Comparison of ENCODE assay signal across 9 mouse cellular contexts in the genomic region with DNA sequence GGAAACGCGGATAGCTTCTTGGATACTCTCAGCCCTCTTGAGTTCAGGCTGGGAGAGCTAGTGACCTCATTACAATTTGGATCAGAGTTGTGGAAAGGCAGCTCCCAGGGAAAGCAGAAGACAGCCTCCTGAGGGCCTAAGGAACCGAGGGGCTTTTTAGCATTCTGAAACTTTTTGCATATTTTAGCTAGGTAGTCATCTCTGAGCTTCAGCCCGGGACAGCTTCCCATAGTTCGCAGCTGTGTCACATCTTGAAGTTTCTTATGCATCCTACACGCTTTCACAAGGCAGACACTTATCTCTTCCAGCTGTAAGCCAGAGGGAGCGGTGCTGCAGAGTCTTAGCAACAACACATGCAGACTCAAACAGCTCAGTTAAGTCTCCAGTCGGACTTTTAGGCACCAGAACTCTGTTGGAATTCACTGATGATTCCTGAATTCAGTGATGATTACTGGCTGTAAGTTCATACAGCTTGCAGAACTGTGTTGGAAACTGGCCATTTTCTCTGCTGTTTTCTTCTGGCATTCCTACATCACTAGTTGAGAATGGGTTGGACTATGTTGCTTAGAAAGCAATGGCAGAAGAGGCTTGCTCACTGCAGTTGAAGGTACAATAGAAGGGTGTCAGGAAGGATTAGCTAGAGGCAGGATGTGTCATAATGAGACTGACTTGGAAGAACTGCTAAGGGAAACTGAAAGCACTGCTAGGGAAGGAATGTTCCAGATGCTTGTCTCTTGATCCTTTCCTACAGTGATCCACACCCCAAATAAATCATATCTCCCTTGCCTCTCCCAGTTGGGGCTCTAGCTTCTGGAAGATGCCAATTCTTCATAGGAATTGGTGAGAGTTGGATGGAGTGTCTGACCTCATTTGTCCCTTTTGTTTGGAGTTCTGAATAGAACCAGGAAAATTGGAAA.
DNase-seq lines count a peak whose midpoint lies in the region; ATAC-seq and TF ChIP-seq lines count a peak whose summit lies in the region.
"Had no signal": no experiment of that assay in that cellular context is flagged by ENCODE, and none has a peak within 500 bp of the region (broad histone marks: within the 10 kb centered on the region; RNA-seq: fewer than 3 reads in every experiment).

No protein-coding gene starts in this region.

- no peak overlapping the region for H3K4me3 ChIP-seq in ES-Bruce4 (ENCODE audit: low read depth, low read length)
- no peak overlapping the region for H3K4me3 ChIP-seq in lung, embryonic 14.5 days (ENCODE audit: low read depth, low read length)

- peak; percentile 89 for ATAC-seq in frontal cortex, adult (ENCODE audit: low TSS enrichment)
- ATAC-seq in lung, embryonic 14.5 days (ENCODE audit: insufficient read depth): peak; percentile 81

- H3K36me3 ChIP-seq in ES-Bruce4 (ENCODE audit: control insufficient read depth, insufficient read depth, low read length, poor library complexity, severe bottlenecking): no peaks in the 10 kb centered on the region
- H3K36me3 ChIP-seq in lung, embryonic 14.5 days (ENCODE audit: insufficient read depth): no peaks in the 10 kb centered on the region

- no peak for TF ChIP-seq EP300 in ES-Bruce4 (IDR thresholded peaks at IDR 0.05; ENCODE audit: insufficient read depth, low read depth, low read length)

- H3K9me3 ChIP-seq in ES-Bruce4 (replicated peaks; ENCODE audit: control insufficient read depth, insufficient read depth, low read length, poor library complexity, severe bottlenecking): no peaks in the 10 kb centered on the region
- no peaks in the 10 kb centered on the region for H3K9me3 ChIP-seq in lung, embryonic 14.5 days (ENCODE audit: low read depth, low read length)

- no peak overlapping the region for H3K4me2 ChIP-seq in lung, embryonic 14.5 days

- H3K27me3 ChIP-seq in ES-Bruce4 (ENCODE audit: control insufficient read depth, insufficient read depth, low read length, poor library complexity, severe bottlenecking): no peaks in the 10 kb centered on the region
- no peaks in the 10 kb centered on the region for H3K27me3 ChIP-seq in lung, embryonic 14.5 days (ENCODE audit: insufficient read depth, low read length)
- H3K27me3 ChIP-seq: CH12.LX had no signal

- DNase-seq in frontal cortex, postnatal 25 days (ENCODE audit: low spot score in 2 of 2): no peak
- peak; percentile 48 for DNase-seq in heart, adult 8-10 months (ENCODE audit: low spot score)
- peak; percentile 55 for DNase-seq in lung, embryonic 14.5 days
- DNase-seq in adrenal gland, adult 2 months: no peak
- no peak for DNase-seq in MN1 (ENCODE audit: low spot score)
- DNase-seq in testis, postnatal 10 days (ENCODE audit: low spot score): no peak

- no peak for TF ChIP-seq POLR2A in ES-Bruce4 (IDR thresholded peaks at IDR 0.05; ENCODE audit: insufficient read depth, low read length)

- no peak overlapping the region for H3K9ac ChIP-seq in ES-Bruce4 (ENCODE audit: low read depth, poor library complexity, severe bottlenecking)
- H3K9ac ChIP-seq in lung, embryonic 14.5 days: no peak overlapping the region

- 36% methylated on average over 8 of the region's 8 CpGs for WGBS in lung, embryonic 14.5 days

- H3K27ac ChIP-seq in ES-Bruce4 (ENCODE audit: insufficient read depth, low read length): peak overlapping the region; percentile 28
- H3K27ac ChIP-seq in lung, embryonic 14.5 days (ENCODE audit: low read depth): no peak overlapping the region

- H3K4me1 ChIP-seq in ES-Bruce4 (ENCODE audit: control insufficient read depth, insufficient read depth, low read length): peaks cover 3% of the 10 kb centered on the region
- no peaks in the 10 kb centered on the region for H3K4me1 ChIP-seq in lung, embryonic 14.5 days (ENCODE audit: insufficient read depth)

- TF ChIP-seq CTCF in ES-Bruce4 (IDR thresholded peaks at IDR 0.05; ENCODE audit: low read depth, low read length): no peak
- TF ChIP-seq CTCF in lung, embryonic 14.5 days (IDR thresholded peaks at IDR 0.05; ENCODE audit: low read depth): no peak

Comparison
In these comparisons a context has a peak if more than half of its experiments do, and no peak if none do; other contexts are left out.
1. DNase-seq: peak in heart, adult 8-10 months (single experiment) and lung, embryonic 14.5 days (single experiment); none in frontal cortex, postnatal 25 days (0 of 2), adrenal gland, adult 2 months (single experiment), MN1 (single experiment) and testis, postnatal 10 days (single experiment).